Mouse (Mus musculus) ES-E14 (cell line): ENCODE measurements around the gene Gm7030.
"Not testable (repeated sequence)": the region's sequence is repeated elsewhere in the genome, so short reads cannot be mapped to it uniquely, and the experiment has no call there.

Source experiments
- CHD2 ChIP-seq: IDR thresholded peaks from 2 replicates; pipeline ENCODE4 v1.6.1; 2014; ENCODE audit warnings: mild to moderate bottlenecking, low read depth, low read length, inconsistent platforms
- HCFC1 ChIP-seq: IDR thresholded peaks from 2 replicates; pipeline ENCODE4 v1.6.1; 2012; ENCODE audit warnings: low read length, inconsistent platforms, borderline replicate concordance; ENCODE audit not compliant: insufficient read depth
- MAFK ChIP-seq: IDR thresholded peaks from 2 replicates; pipeline ENCODE4 v1.6.1; 2014; ENCODE audit warnings: mild to moderate bottlenecking, low read depth, low read length, inconsistent platforms; ENCODE audit not compliant: insufficient read depth
- ZC3H11A ChIP-seq: IDR thresholded peaks from 2 replicates; pipeline ENCODE4 v1.6.1; 2012; ENCODE audit warnings: low read depth, mild to moderate bottlenecking, inconsistent platforms, low read length, borderline replicate concordance
- ZNF384 ChIP-seq: IDR thresholded peaks from 2 replicates; pipeline ENCODE4 v1.6.1; 2012; ENCODE audit warnings: low read depth, low read length, inconsistent platforms

DNA sequence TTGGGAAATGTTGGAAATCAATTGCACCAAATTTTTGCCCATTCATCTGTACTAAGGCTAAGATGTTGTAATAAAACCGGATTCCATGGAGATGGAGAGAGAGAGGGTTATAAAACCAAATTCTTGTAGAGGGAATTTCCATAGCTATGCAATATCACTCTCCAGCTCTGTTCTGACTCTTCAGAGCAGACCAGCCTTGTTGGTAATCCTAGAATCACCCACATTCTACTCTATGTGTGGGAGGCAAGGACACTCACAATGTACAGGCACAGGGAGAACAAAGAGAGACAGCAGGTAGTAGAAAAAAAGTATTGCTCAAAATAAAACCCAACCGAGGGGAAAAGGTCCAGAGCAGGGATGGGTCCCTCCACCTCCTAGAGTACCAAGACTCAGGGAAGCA is 46.9 kb upstream of the Gm7030 start:
- TF ChIP-seq ZC3H11A, MAFK, CHD2, ZNF384, HCFC1: not testable (repeated sequence)
